Mouse (Mus musculus) MEL (cell line): ENCODE data around the gene Cdc42se2.

ENCODE experiments used
- CTCF ChIP-seq, 3 experiments: IDR thresholded peaks in 2 of 3; conservative IDR thresholded peaks in 1 of 3; 2 replicates each; pipeline ENCODE4 v1.5.1; 2011 to 2012; ENCODE audit warnings: low read length in 3 of 3, low read depth in 2 of 3, mild to moderate bottlenecking in 2 of 3, improper control_type of control experiment in 1 of 3, inconsistent platforms in 1 of 3, mixed read lengths in 1 of 3, moderate library complexity in 1 of 3; ENCODE audit not compliant: control insufficient read depth in 1 of 3, insufficient read depth in 1 of 3, poor library complexity in 1 of 3, severe bottlenecking in 1 of 3
- EP300 ChIP-seq, 2 experiments: IDR thresholded peaks; 2 replicates each; pipeline ENCODE4 v1.6.1; 2011; ENCODE audit warnings: improper control_type of control experiment in 2 of 2, low read length in 2 of 2, low read depth in 1 of 2, mild to moderate bottlenecking in 1 of 2
- JUND ChIP-seq: IDR thresholded peaks from 2 replicates; pipeline ENCODE4 v1.6.1; 2011; ENCODE audit warnings: low read depth, mild to moderate bottlenecking, improper control_type of control experiment, low read length
- MAX ChIP-seq: IDR thresholded peaks from 2 replicates; pipeline ENCODE4 v1.6.1; 2011; ENCODE audit warnings: low read length, improper control_type of control experiment
- MAZ ChIP-seq: IDR thresholded peaks from 2 replicates; pipeline ENCODE4 v1.6.1; 2012; ENCODE audit warnings: low read depth, mild to moderate bottlenecking, inconsistent platforms, low read length, improper control_type of control experiment

GRCm38 (mm10) chr11:54805196-54805595 is 17.7 kb upstream of the Cdc42se2 start:
- TF ChIP-seq CTCF (IDR thresholded peaks at IDR 0.05 in 2 of 3, conservative IDR thresholded peaks at IDR 0.05 in 1 of 3; ENCODE audit: control insufficient read depth in 1 of 3, insufficient read depth in 1 of 3, low read depth in 2 of 3, low read length in 3 of 3, poor library complexity in 1 of 3, severe bottlenecking in 1 of 3) = no peak
- no peak for TF ChIP-seq MAZ
- no peak for TF ChIP-seq EP300 (IDR thresholded peaks at IDR 0.05; ENCODE audit: low read depth in 1 of 2, low read length in 2 of 2)
- no peak for TF ChIP-seq JUND
- no peak for TF ChIP-seq MAX
